Mouse (Mus musculus) MEL (cell line): ENCODE data around the gene Mthfs.

Experiments
- CTCF ChIP-seq, 3 experiments: IDR thresholded peaks in 2 of 3; conservative IDR thresholded peaks in 1 of 3; 2 replicates each; pipeline ENCODE4 v1.5.1; 2011 to 2012; ENCODE audit warnings: low read length in 3 of 3, low read depth in 2 of 3, mild to moderate bottlenecking in 2 of 3, improper control_type of control experiment in 1 of 3, inconsistent platforms in 1 of 3, mixed read lengths in 1 of 3, moderate library complexity in 1 of 3; ENCODE audit not compliant: control insufficient read depth in 1 of 3, insufficient read depth in 1 of 3, poor library complexity in 1 of 3, severe bottlenecking in 1 of 3
- E2F4 ChIP-seq: IDR thresholded peaks from 2 replicates; pipeline ENCODE4 v1.6.1; 2011; ENCODE audit warnings: low read depth, low read length, improper control_type of control experiment, borderline replicate concordance
- EP300 ChIP-seq, 2 experiments: IDR thresholded peaks; 2 replicates each; pipeline ENCODE4 v1.6.1; 2011; ENCODE audit warnings: improper control_type of control experiment in 2 of 2, low read length in 2 of 2, low read depth in 1 of 2, mild to moderate bottlenecking in 1 of 2
- HCFC1 ChIP-seq: IDR thresholded peaks from 2 replicates; pipeline ENCODE4 v1.6.1; 2012; ENCODE audit warnings: low read depth, mild to moderate bottlenecking, inconsistent platforms, low read length, improper control_type of control experiment, moderate library complexity
- NELFE ChIP-seq: IDR thresholded peaks from 2 replicates; pipeline ENCODE4 v1.6.1; 2011; ENCODE audit warnings: low read depth, low read length, improper control_type of control experiment
- POLR2A ChIP-seq, 2 experiments: IDR thresholded peaks; 2 replicates each; pipeline ENCODE4 v1.6.1; 2011 to 2012; ENCODE audit warnings: low read length in 2 of 2, mild to moderate bottlenecking in 2 of 2, control low read depth in 1 of 2, improper control_type of control experiment in 1 of 2, low read depth in 1 of 2, moderate library complexity in 1 of 2; ENCODE audit not compliant: control insufficient read depth in 1 of 2, insufficient read depth in 1 of 2, poor library complexity in 1 of 2
- POLR2AphosphoS5 ChIP-seq: IDR thresholded peaks from 2 replicates; pipeline ENCODE4 v1.6.1; 2012; ENCODE audit warnings: low read depth, borderline replicate concordance, mild to moderate bottlenecking, inconsistent platforms, low read length, moderate library complexity, mixed read lengths
- ZKSCAN1 ChIP-seq: IDR thresholded peaks from 2 replicates; pipeline ENCODE4 v1.6.1; 2012; ENCODE audit warnings: low read depth, mild to moderate bottlenecking, inconsistent platforms, low read length, improper control_type of control experiment, moderate library complexity
- ZMIZ1 ChIP-seq: IDR thresholded peaks from 2 replicates; pipeline ENCODE4 v1.6.1; 2012; ENCODE audit warnings: low read depth, mild to moderate bottlenecking, inconsistent platforms, low read length, improper control_type of control experiment, moderate library complexity

- TF ChIP-seq NELFE: no peak
- no peak for TF ChIP-seq POLR2A (IDR thresholded peaks at IDR 0.05; ENCODE audit: control insufficient read depth in 1 of 2, insufficient read depth in 1 of 2, low read depth in 1 of 2, low read length in 2 of 2, poor library complexity in 1 of 2)
- no peak for TF ChIP-seq POLR2AphosphoS5
- no peak for TF ChIP-seq ZKSCAN1
- no peak for TF ChIP-seq HCFC1
- no peak for TF ChIP-seq E2F4
- no peak for TF ChIP-seq ZMIZ1
- no peak for TF ChIP-seq EP300 (IDR thresholded peaks at IDR 0.05; ENCODE audit: low read depth in 1 of 2, low read length in 2 of 2)
- TF ChIP-seq CTCF (IDR thresholded peaks at IDR 0.05 in 2 of 3, conservative IDR thresholded peaks at IDR 0.05 in 1 of 3; ENCODE audit: control insufficient read depth in 1 of 3, insufficient read depth in 1 of 3, low read depth in 2 of 3, low read length in 3 of 3, poor library complexity in 1 of 3, severe bottlenecking in 1 of 3): no peak
Observed at GRCm38 (mm10) chr9:89374650-89375049, 164.2 kb downstream of the Mthfs start.
